16 mouse cellular contexts compared by ENCODE assay signal in genomic region chr5:41370356-41370755, GRCm38 (mm10).
DNase-seq lines count a peak whose midpoint lies in the region; ATAC-seq lines count a peak whose summit lies in the region.
"Had no signal": no experiment of that assay in that cellular context is flagged by ENCODE, and none has a peak within 500 bp of the region (broad histone marks: within the 10 kb centered on the region; RNA-seq: fewer than 3 reads in every experiment).

No protein-coding gene starts in this region.

- no peak overlapping the region for H3K9ac ChIP-seq in embryonic facial prominence, embryonic 14.5 days (ENCODE audit: low read depth, low read length)
- H3K9ac ChIP-seq in forebrain, embryonic 15.5 days (replicated peaks) = no peak overlapping the region
- H3K9ac ChIP-seq: liver, embryonic 12.5 days; neural tube, embryonic 13.5 days had no signal

- no peaks in the 10 kb centered on the region for H3K9me3 ChIP-seq in embryonic facial prominence, embryonic 14.5 days (ENCODE audit: control insufficient read depth, low read length)
- H3K9me3 ChIP-seq in forebrain, embryonic 15.5 days = no peaks in the 10 kb centered on the region
- H3K9me3 ChIP-seq: G1E; liver, embryonic 12.5 days; neural tube, embryonic 13.5 days had no signal

- no peaks in the 10 kb centered on the region for H3K27me3 ChIP-seq in embryonic facial prominence, embryonic 14.5 days (replicated peaks; ENCODE audit: control insufficient read depth, insufficient read depth, low read length)
- H3K27me3 ChIP-seq in forebrain, embryonic 15.5 days = no peaks in the 10 kb centered on the region
- H3K27me3 ChIP-seq: liver, embryonic 12.5 days; neural tube, embryonic 13.5 days had no signal

- no peak overlapping the region for H3K4me2 ChIP-seq in embryonic facial prominence, embryonic 14.5 days (ENCODE audit: low read depth, low read length)
- no peak overlapping the region for H3K4me2 ChIP-seq in forebrain, embryonic 15.5 days (replicated peaks)
- H3K4me2 ChIP-seq: liver, embryonic 12.5 days; midbrain, embryonic 11.5 days; neural tube, embryonic 13.5 days had no signal

- H3K27ac ChIP-seq in embryonic facial prominence, embryonic 14.5 days (replicated peaks; ENCODE audit: low read depth, low read length) = no peak overlapping the region
- H3K27ac ChIP-seq in forebrain, embryonic 15.5 days (replicated peaks) = no peak overlapping the region
- H3K27ac ChIP-seq: liver, embryonic 12.5 days; neural tube, embryonic 13.5 days had no signal

- DNase-seq in left cerebral cortex, postnatal 4 days = peak; percentile 60
- DNase-seq in left cerebral cortex, postnatal 36 days (ENCODE audit: low spot score in 2 of 2) = no peak
- DNase-seq in cerebellum, postnatal 10 days = peak; percentile 85 to 90
- DNase-seq in embryonic facial prominence, embryonic 14.5 days (ENCODE audit: low spot score) = peak; percentile 8
- peak; percentile 4 for DNase-seq in retina, postnatal 1 day
- DNase-seq in adrenal gland, adult (ENCODE audit: inconsistent age in 2 of 2, low spot score in 1 of 2) = no peak
- DNase-seq in heart, postnatal 14 days = no peak
- DNase-seq: heart, postnatal 36 days; kidney, adult 18-20 months; kidney, postnatal 4 days; lung, postnatal 10 days had no signal

- ATAC-seq in embryonic facial prominence, embryonic 14.5 days (ENCODE audit: low read depth) = no peak
- no peak for ATAC-seq in forebrain, embryonic 15.5 days (replicated peaks)
- ATAC-seq: liver, embryonic 12.5 days had no signal

- 11% methylated on average over 4 of the region's 4 CpGs for WGBS in embryonic facial prominence, embryonic 14.5 days
- WGBS in forebrain, embryonic 15.5 days = 65% methylated on average over 4 of the region's 4 CpGs

- peaks cover 3% of the 10 kb centered on the region; the same call in 1 of the 2 replicates for H3K4me1 ChIP-seq in embryonic facial prominence, embryonic 14.5 days (ENCODE audit: control insufficient read depth, insufficient read depth, low read length)
- H3K4me1 ChIP-seq in forebrain, embryonic 15.5 days = no peaks in the 10 kb centered on the region; the same call in 1 of the 2 replicates
- H3K4me1 ChIP-seq: liver, embryonic 12.5 days; neural tube, embryonic 13.5 days had no signal

- intact Hi-C loops in left cerebral cortex, postnatal 4 days (cut with DNase I) = no loop called here
- intact Hi-C loops in left cerebral cortex, postnatal 36 days (cut with DNase I) = no loop called here
- intact Hi-C loops in heart, postnatal 14 days (cut with DNase I) = no loop called here

- H3K36me3 ChIP-seq in embryonic facial prominence, embryonic 14.5 days (ENCODE audit: control insufficient read depth, insufficient read depth, low read length) = no peaks in the 10 kb centered on the region
- no peaks in the 10 kb centered on the region for H3K36me3 ChIP-seq in forebrain, embryonic 15.5 days
- H3K36me3 ChIP-seq: G1E; liver, embryonic 12.5 days; neural tube, embryonic 13.5 days had no signal

- H3K4me3 ChIP-seq in embryonic facial prominence, embryonic 14.5 days (ENCODE audit: low read depth, low read length) = no peak overlapping the region
- no peak overlapping the region for H3K4me3 ChIP-seq in forebrain, embryonic 15.5 days
- H3K4me3 ChIP-seq: liver, embryonic 12.5 days; neural tube, embryonic 13.5 days had no signal

Comparison
In these comparisons a context has a peak if more than half of its experiments do, and no peak if none do; other contexts are left out.
1. DNase-seq: peak in left cerebral cortex, postnatal 4 days (single experiment), cerebellum, postnatal 10 days (2 of 2), embryonic facial prominence, embryonic 14.5 days (single experiment) and retina, postnatal 1 day (single experiment); none in left cerebral cortex, postnatal 36 days (0 of 2), adrenal gland, adult (0 of 2) and heart, postnatal 14 days (0 of 2).